Mouse (Mus musculus): ENCODE measurements around the gene Pisd. TPM values are rescaled to one million over a fixed set of nuclear protein-coding genes. Genes with fewer than 3 reads are reported as not detected.
"Not testable (repeated sequence)": the region's sequence is repeated elsewhere in the genome, so short reads cannot be mapped to it uniquely, and the experiment has no call there.

The Pisd gene
- total RNA-seq, 1 experiment from 2014 or later, result 44.1 TPM

DNA sequence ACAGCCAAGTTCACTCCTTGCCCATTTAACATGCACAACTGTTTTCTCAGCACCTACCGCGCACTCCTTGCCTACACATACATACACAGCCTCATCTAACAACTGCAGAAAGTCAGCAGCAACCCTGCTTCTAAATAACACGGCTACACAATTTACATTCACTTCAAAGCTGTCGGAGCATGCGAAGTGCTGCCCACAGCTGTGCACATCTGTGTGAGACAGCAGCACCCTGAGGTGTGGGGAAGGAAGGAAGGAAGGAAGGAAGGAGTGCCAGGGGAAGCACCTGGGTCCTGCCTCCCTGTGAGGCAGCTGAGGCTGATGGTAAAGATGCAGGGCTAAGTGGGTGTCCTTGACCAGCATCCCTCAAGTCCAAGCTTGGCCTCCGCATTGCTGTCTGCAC lies 36.5 kb downstream of the Pisd start:
- no peak for ATAC-seq (ENCODE audit: extremely low read depth, insufficient number of reproducible peaks, low FRiP score, poor library complexity, severe bottlenecking)

DNA sequence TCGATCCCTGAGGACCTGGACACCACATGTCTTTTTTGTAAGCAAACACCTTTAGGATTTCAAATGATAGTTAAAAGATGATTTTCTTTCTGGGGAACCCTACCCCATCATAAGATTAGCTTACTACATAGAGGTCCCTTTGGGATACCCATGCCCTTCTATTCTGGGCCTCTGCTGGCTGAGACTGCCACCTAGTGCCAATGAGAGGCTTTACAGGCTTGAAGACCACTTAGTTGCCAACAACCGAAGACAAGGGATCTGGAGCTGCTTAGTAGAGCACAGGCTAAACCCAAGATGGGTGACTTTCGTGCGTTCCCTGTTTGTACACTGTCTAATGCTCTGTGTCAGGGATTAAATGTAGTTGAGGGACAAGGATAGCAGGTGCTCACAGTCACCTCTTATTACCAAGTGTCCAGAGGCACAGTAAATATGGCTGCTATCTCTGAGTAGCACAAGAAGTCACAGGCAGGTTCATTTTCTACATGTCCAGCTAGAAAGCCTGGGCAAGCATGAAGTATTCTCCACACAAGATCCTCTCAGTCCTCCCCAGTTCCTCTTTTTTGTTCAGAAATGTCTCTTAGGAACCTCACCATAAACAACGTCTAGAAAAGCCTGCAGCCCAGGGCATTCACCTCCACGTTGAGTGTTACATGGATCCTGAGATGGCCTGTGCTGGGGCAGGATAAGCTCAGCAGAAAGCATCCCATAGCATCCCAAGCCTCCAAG lies 37.6 kb downstream of the Pisd start:
- peak; percentile 48 for ATAC-seq (ENCODE audit: extremely low read depth, insufficient number of reproducible peaks, low FRiP score, poor library complexity, severe bottlenecking)

DNA sequence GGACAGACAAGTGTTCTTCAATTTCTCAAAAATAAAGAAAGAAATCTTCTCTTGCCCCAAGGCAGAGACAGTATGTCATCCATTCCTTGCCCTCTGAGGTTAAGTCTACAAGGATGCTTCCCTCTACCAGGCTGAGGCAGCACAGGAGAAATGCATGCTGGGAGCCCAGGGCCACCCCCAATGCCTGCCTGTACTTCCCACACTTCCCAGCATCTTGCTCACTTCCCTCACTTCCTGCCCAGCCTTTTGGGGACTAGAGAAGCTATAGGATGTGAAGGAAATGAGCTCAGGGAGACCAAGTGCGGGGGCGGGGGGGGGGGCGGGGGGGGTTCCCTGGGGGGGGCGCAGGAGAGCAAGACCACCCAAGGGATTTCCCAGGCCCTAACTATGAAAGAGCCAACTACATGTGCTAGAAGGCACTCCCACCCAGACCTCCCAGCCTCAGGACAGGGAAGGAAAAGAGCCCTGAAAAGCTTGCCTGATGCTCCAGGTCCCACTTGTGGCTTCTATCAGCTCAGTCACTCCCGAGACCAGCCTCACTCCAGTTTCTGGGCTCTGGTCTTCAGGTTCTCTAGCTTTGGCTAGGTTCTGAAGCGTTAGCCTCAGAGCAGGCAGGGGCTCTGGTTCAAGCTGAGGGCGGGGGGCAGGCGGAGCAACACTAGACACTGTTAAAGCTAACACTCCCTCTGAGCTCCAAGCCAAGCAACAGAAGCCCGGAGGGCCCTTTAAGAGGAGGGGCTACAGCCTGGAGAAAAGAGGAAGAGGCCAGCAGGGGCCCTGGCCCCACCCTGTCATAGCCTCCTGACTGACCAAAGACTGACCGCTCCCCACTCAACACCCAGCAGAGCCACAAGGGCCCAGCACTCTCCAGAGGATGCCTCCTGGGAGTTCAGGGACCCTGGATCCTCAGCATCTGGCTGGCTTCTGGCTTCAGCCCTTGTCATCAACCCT lies 39.5 kb downstream of the Pisd start:
- peak; percentile 78 for ATAC-seq (ENCODE audit: extremely low read depth, insufficient number of reproducible peaks, low FRiP score, poor library complexity, severe bottlenecking)

- no peak for ATAC-seq (ENCODE audit: extremely low read depth, insufficient number of reproducible peaks, low FRiP score, poor library complexity, severe bottlenecking)
Measured at GRCm38 (mm10) chr5:32742149-32742548, 43.3 kb downstream of the Pisd start.

DNA sequence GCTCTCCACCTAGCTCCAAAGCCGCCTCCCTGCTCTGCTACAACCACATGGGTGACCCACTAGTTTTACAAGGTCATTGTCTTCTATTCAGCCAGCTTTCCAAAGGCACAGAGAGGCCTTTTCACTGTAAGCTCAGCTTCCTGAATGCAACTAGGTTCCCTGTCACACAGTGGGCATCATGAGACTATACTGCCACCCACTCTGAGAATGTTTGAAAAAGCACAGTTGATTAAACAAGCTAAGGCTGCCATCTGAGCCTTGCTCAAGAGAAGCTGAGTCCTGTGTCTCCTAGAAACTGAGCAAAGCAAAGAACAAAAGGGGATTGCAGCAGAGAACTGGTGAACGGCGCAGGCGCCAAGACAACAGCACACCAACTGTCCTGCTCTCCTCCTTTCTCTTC lies 44.1 kb downstream of the Pisd start:
- ATAC-seq (ENCODE audit: extremely low read depth, insufficient number of reproducible peaks, low FRiP score, poor library complexity, severe bottlenecking), result peak; percentile 17

DNA sequence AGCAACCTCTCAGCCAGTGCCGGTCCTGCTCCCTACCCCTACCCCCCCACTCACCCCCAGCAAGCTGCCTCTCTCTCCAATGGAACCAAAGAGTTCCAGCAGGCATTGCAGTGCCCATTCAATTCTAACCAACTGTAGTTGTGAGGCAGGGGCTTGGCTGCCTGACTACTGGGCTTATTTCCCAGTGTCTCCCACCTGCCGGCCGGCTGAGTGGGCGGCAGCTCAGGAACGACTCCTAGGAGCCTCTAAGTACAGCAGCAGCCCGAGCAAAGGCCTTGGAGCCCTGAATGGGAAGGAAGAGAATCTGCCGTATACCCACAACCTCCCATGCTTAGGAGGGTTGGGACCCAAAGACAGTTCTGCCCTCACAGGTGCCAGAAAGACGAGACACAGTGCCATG lies 44.6 kb downstream of the Pisd start:
- peak; percentile 20 for ATAC-seq (ENCODE audit: extremely low read depth, insufficient number of reproducible peaks, low FRiP score, poor library complexity, severe bottlenecking)

GRCm38 (mm10) chr5:32740138-32740537 lies 45.3 kb downstream of the Pisd start:
- peak; percentile 37 for ATAC-seq (ENCODE audit: extremely low read depth, insufficient number of reproducible peaks, low FRiP score, poor library complexity, severe bottlenecking)

DNA sequence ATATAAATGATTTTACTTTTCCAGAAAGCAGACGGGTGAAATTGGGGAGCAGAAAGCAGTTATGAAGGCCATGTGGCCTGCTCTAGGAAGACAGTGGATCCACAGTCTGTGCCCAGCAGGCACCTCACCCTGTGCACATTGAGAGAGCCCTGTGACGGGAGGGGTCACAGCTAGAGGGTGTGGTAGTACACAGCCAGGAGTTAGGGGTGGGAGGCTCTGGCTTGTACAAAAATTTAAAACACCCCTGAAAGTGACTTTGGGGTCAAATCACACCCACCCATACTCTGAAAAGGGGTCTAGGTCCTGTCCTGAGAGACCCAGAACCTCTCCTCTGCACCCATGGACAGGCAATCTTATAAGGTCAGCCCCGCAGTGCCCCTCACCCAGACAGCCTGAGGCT lies 48.7 kb downstream of the Pisd start:
- ATAC-seq (ENCODE audit: extremely low read depth, insufficient number of reproducible peaks, low FRiP score, poor library complexity, severe bottlenecking), result not testable (repeated sequence)

- ATAC-seq (ENCODE audit: extremely low read depth, insufficient number of reproducible peaks, low FRiP score, poor library complexity, severe bottlenecking), result no peak
Measured at GRCm38 (mm10) chr5:32735779-32736178, 49.7 kb downstream of the Pisd start.

DNA sequence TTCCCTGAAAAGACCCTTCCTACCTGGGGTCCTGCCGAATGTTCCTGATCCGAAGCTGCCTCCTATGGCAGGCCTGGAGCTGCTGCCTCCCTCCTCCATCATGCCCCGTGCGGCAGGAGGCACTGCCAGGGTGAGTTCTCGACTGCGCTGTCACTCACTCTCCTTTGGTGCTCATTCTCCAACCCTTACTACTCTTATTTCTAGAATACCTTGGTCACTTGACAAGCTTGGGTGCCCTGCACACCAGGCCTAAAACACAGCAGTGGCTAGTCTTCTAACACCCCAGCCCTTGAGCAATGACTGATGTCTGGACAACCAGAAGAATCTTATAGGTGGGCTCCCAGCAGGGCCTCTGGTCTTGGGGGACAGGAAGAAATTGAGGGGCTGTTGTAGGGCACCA lies 51.6 kb downstream of the Pisd start:
- peak; percentile 43 for ATAC-seq (ENCODE audit: extremely low read depth, insufficient number of reproducible peaks, low FRiP score, poor library complexity, severe bottlenecking)

DNA sequence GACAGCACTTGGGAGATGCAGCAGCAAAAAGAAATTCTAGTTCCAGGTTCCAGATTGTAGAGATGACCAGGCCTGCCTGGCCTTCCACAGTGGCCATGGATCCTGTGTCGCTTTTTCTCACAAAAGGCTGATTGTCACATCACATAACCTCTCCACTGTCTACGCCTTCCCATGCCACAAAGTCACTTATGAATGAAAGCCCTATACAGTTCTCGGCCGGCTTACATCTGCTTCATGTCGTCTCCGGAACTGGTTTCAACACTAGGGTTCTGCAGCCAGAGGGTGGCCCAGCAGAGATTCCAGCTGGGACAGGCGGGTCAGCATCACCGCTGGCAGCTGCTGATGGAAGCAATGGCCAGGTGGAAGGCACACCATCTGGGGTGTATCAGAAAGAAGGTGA lies 56.6 kb downstream of the Pisd start:
- ATAC-seq (ENCODE audit: extremely low read depth, insufficient number of reproducible peaks, low FRiP score, poor library complexity, severe bottlenecking), result peak; percentile 49

DNA sequence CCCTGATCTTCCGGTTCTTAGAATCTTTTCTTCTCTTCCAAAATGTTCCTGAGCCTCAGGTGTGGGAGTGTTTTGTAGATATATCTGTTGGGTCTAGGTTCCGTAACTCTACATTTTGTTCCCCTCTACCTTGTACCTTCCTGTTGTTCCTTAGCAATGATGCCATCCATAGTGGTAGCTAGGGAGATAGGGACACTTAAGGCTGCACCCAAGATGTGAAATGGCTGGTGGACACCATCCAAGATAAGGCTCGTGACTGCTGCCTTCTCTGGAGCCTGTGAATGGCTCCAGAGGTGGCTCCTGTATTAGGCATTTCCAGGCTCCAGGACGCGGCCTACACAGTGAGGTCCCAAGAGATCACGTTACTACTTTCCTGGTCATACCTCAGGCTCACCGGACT lies 57.1 kb downstream of the Pisd start:
- 0 out of 2 replicates have a peak, but pooled peaks have one; percentile 21 for ATAC-seq (ENCODE audit: extremely low read depth, insufficient number of reproducible peaks, low FRiP score, poor library complexity, severe bottlenecking)

- ATAC-seq (ENCODE audit: extremely low read depth, insufficient number of reproducible peaks, low FRiP score, poor library complexity, severe bottlenecking), result not testable (repeated sequence)
Measured at GRCm38 (mm10) chr5:32725397-32725796, 60.0 kb downstream of the Pisd start.

DNA sequence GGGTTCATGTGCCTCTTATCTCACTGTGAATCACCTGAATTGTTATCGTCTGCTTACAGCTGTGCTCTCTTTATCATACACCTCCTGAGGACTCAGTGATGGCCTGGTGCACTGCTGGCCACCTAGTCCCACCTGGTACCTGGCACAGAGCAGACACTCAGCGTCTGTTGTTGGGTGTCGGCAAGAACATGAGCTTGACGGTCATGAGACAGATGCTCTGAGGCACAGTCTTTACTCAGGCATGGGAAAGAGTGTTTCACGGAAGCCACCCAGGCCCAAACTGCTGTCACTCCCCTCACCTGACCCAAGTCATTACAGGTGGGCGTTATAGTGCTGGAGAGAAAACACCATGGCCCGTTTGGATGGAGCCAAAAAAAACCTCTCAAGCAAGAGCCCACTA lies 61.5 kb downstream of the Pisd start:
- no peak for ATAC-seq (ENCODE audit: extremely low read depth, insufficient number of reproducible peaks, low FRiP score, poor library complexity, severe bottlenecking)

DNA sequence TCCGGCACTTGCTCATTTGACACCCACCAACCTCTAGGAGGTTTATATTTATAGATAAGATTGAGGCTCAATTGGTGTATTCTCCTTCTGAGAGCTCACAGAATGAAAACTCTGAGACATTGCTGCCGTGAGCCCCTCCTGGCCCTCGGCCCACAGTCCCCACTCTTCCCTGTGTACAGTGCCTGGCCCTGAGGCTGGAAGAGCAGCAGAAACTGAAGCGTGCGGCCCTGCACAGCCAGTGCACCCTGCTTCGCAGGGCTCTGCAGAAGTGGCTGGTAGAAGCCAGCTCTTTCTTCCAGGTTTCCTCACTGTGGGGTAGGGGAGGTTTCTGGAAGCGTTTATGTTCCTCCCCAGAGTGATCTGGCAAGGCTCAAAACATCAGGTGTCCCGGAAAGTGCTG lies 62.7 kb downstream of the Pisd start:
- peak; percentile 43 for ATAC-seq (ENCODE audit: extremely low read depth, insufficient number of reproducible peaks, low FRiP score, poor library complexity, severe bottlenecking)

GRCm38 (mm10) chr5:32722263-32722662 lies 63.2 kb downstream of the Pisd start:
- ATAC-seq (ENCODE audit: extremely low read depth, insufficient number of reproducible peaks, low FRiP score, poor library complexity, severe bottlenecking), result no peak

GRCm38 (mm10) chr5:32721316-32721715 lies 64.1 kb downstream of the Pisd start:
- no peak for ATAC-seq (ENCODE audit: extremely low read depth, insufficient number of reproducible peaks, low FRiP score, poor library complexity, severe bottlenecking)

- ATAC-seq (ENCODE audit: extremely low read depth, insufficient number of reproducible peaks, low FRiP score, poor library complexity, severe bottlenecking), result no peak
Measured at GRCm38 (mm10) chr5:32720416-32720815, 65.0 kb downstream of the Pisd start.

DNA sequence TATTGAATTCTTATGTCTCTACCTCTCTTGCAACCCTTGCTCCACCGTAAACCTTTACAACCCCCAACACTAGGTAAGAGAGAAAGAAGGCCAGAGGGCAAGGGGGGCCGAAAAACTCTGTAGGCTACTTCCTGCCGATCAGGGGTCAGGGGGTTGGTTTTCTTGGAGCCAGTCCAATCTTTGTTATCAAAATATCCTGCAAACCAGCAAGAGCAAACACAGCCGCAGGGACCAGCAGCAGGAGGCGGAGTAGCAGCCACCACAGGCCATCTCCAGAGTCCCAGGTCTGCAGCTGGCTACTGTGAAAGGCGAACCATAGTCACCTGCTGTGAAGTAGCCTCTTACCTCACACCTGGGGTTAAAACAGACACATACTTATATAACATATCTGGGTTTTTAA lies 66.5 kb downstream of the Pisd start:
- ATAC-seq (ENCODE audit: extremely low read depth, insufficient number of reproducible peaks, low FRiP score, poor library complexity, severe bottlenecking), result no peak

DNA sequence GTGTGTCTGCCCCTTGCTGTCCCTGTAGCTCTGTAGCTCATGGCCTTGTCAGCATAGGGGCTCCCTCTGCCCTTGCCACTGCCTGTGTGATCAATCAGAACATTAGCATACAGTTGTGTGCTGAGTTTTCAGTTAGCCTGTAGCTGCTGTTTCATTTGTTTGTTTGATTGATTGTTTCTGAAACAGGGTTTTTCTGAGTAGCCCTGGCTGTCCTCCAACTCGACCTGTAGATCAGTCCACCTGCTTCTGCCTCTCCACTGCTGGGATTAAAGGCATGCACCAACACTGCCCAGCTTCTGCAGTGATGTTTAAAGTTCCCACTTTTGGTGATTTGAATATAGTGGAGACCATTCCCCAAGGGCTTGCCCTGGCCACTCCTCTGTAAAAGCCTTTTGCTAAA lies 67.7 kb downstream of the Pisd start:
- no peak for ATAC-seq (ENCODE audit: extremely low read depth, insufficient number of reproducible peaks, low FRiP score, poor library complexity, severe bottlenecking)

Data from neutrophil, adult 5-6 weeks (primary cell).